Mouse (Mus musculus) CH12.LX (cell line): ENCODE measurements around the gene Lrrfip1. TPM values are rescaled to one million over a fixed set of nuclear protein-coding genes. Genes with fewer than 3 reads are reported as not detected.

Source experiments
- DNase-seq: peaks from one replicate; pipeline ENCODE4 v3.0.0-alpha.2; 2013; ENCODE audit errors: extremely low read depth
- H3K27ac ChIP-seq: 2 replicates; pipeline ENCODE4 v1.5.1; 2012; ENCODE audit warnings: low read depth, mild to moderate bottlenecking, control low read depth, moderate library complexity; ENCODE audit not compliant: insufficient read depth
- H3K27me3 ChIP-seq: replicated peaks from 2 replicates; pipeline ENCODE3; 2012; ENCODE audit warnings: inconsistent platforms
- H3K36me3 ChIP-seq, 2 experiments: replicated peaks in 1 of 2; 2 replicates each; pipeline versions ENCODE3 to v1.6.1; 2012; ENCODE audit warnings: inconsistent platforms in 1 of 2, low read length in 1 of 2, mild to moderate bottlenecking in 1 of 2, mixed read lengths in 1 of 2, moderate library complexity in 1 of 2; ENCODE audit not compliant: control insufficient read depth in 1 of 2, insufficient read depth in 1 of 2
- H3K4me1 ChIP-seq, 2 experiments: 2 replicates each; pipeline ENCODE4 v1.6.1; 2012; ENCODE audit warnings: inconsistent platforms in 1 of 2, moderate library complexity in 1 of 2; ENCODE audit not compliant: insufficient read depth in 2 of 2, control insufficient read depth in 1 of 2
- H3K4me2 ChIP-seq: 2 replicates; pipeline ENCODE4 v1.6.1; 2012; ENCODE audit warnings: low read depth, mild to moderate bottlenecking, control low read depth; ENCODE audit not compliant: poor library complexity, insufficient read depth, severe bottlenecking
- H3K4me3 ChIP-seq, 3 experiments: fragments of 150-350 bp in 1 of 3; sonication (generic) in 1 of 3; replicated peaks in 1 of 3; 2 replicates each; pipeline versions ENCODE3 to v1.5.1; 2011 to 2012; ENCODE audit warnings: low read depth in 2 of 3, low read length in 2 of 3, mild to moderate bottlenecking in 2 of 3, moderate library complexity in 2 of 3, control low read depth in 1 of 3, improper control_type of control experiment in 1 of 3, inconsistent platforms in 1 of 3, mixed read lengths in 1 of 3; ENCODE audit not compliant: poor library complexity in 1 of 3
- H3K79me2 ChIP-seq: replicated peaks from 2 replicates; pipeline ENCODE4 v1.6.1; 2012; ENCODE audit warnings: mild to moderate bottlenecking, moderate library complexity; ENCODE audit not compliant: control insufficient read depth, poor library complexity, insufficient read depth, severe bottlenecking; ENCODE audit errors: extremely low read depth
- H3K9ac ChIP-seq: 2 replicates; pipeline ENCODE4 v1.6.1; 2012; ENCODE audit warnings: low read depth, mild to moderate bottlenecking, control low read depth, moderate library complexity; ENCODE audit not compliant: insufficient read depth
- H3K9me3 ChIP-seq: replicated peaks from 2 replicates; pipeline ENCODE3; 2012; ENCODE audit warnings: low read length, inconsistent platforms, mixed read lengths
- BHLHE40 ChIP-seq: IDR thresholded peaks from 2 replicates; pipeline ENCODE4 v1.6.1; 2011; ENCODE audit warnings: mild to moderate bottlenecking, low read depth, low read length, improper control_type of control experiment
- CHD2 ChIP-seq: IDR thresholded peaks from 2 replicates; pipeline ENCODE4 v1.6.1; 2011; ENCODE audit warnings: low read length, improper control_type of control experiment
- CTCF ChIP-seq, 2 experiments: IDR thresholded peaks in 1 of 2; conservative IDR thresholded peaks in 1 of 2; 2 replicates each; pipeline ENCODE4 v1.5.1; 2011 to 2012; ENCODE audit warnings: low read depth in 2 of 2, low read length in 2 of 2, improper control_type of control experiment in 1 of 2, inconsistent platforms in 1 of 2, mild to moderate bottlenecking in 1 of 2, moderate library complexity in 1 of 2
- E2F4 ChIP-seq: IDR thresholded peaks from 2 replicates; pipeline ENCODE4 v1.6.1; 2011; ENCODE audit warnings: low read depth, low read length, improper control_type of control experiment; ENCODE audit not compliant: insufficient replicate concordance
- ELF1 ChIP-seq: IDR thresholded peaks from 2 replicates; pipeline ENCODE4 v1.6.1; 2014; ENCODE audit warnings: low read depth, mild to moderate bottlenecking, inconsistent platforms, low read length, improper control_type of control experiment
- EP300 ChIP-seq: IDR thresholded peaks from 2 replicates; pipeline ENCODE4 v1.6.1; 2011; ENCODE audit warnings: low read length, improper control_type of control experiment
- ETS1 ChIP-seq: conservative IDR thresholded peaks from 2 replicates; pipeline ENCODE4 v1.6.1; 2012; ENCODE audit warnings: low read depth, mild to moderate bottlenecking, inconsistent platforms, low read length, improper control_type of control experiment, moderate library complexity
- GABPA ChIP-seq: IDR thresholded peaks from 2 replicates; pipeline ENCODE4 v1.6.1; 2012; ENCODE audit warnings: low read depth, low read length, improper control_type of control experiment, inconsistent platforms; ENCODE audit not compliant: insufficient replicate concordance
- KAT2A ChIP-seq: IDR thresholded peaks from 2 replicates; pipeline ENCODE4 v1.6.1; 2012; ENCODE audit warnings: low read length, improper control_type of control experiment, inconsistent platforms; ENCODE audit not compliant: insufficient replicate concordance
- MAFK ChIP-seq: IDR thresholded peaks from 2 replicates; pipeline ENCODE4 v1.6.1; 2011; ENCODE audit warnings: low read length, improper control_type of control experiment; ENCODE audit not compliant: insufficient replicate concordance
- MAX ChIP-seq: IDR thresholded peaks from 2 replicates; pipeline ENCODE4 v1.6.1; 2011; ENCODE audit warnings: low read length, improper control_type of control experiment
- MAZ ChIP-seq: IDR thresholded peaks from 2 replicates; pipeline ENCODE4 v1.6.1; 2012; ENCODE audit warnings: low read depth, mild to moderate bottlenecking, inconsistent platforms, low read length, improper control_type of control experiment, moderate library complexity
- NELFE ChIP-seq: IDR thresholded peaks from 2 replicates; pipeline ENCODE4 v1.6.1; 2011; ENCODE audit warnings: low read depth, low read length, improper control_type of control experiment
- NRF1 ChIP-seq: IDR thresholded peaks from 2 replicates; pipeline ENCODE4 v1.6.1; 2014; ENCODE audit warnings: low read depth, mild to moderate bottlenecking, inconsistent platforms, low read length, improper control_type of control experiment, moderate library complexity
- RAD21 ChIP-seq: IDR thresholded peaks from 2 replicates; pipeline ENCODE4 v1.6.1; 2011; ENCODE audit warnings: low read depth, mild to moderate bottlenecking, low read length, improper control_type of control experiment, moderate library complexity
- SIN3A ChIP-seq: IDR thresholded peaks from 2 replicates; pipeline ENCODE4 v1.6.1; 2012; ENCODE audit warnings: low read length, improper control_type of control experiment, inconsistent platforms
- SMC3 ChIP-seq: IDR thresholded peaks from 2 replicates; pipeline ENCODE4 v1.6.1; 2011; ENCODE audit warnings: low read depth, low read length, improper control_type of control experiment
- TBP ChIP-seq: conservative IDR thresholded peaks from 2 replicates; pipeline ENCODE4 v1.6.1; 2011; ENCODE audit warnings: low read depth, low read length, improper control_type of control experiment
- TCF12 ChIP-seq: IDR thresholded peaks from 2 replicates; pipeline ENCODE4 v1.6.1; 2014; ENCODE audit warnings: low read depth, mild to moderate bottlenecking, inconsistent platforms, low read length, improper control_type of control experiment
- UBTF ChIP-seq: IDR thresholded peaks from 2 replicates; pipeline ENCODE4 v1.6.1; 2012; ENCODE audit warnings: low read depth, mild to moderate bottlenecking, inconsistent platforms, low read length, improper control_type of control experiment, moderate library complexity
- USF2 ChIP-seq: conservative IDR thresholded peaks from 2 replicates; pipeline ENCODE4 v1.6.1; 2011; ENCODE audit warnings: low read depth, low read length, improper control_type of control experiment
- ZC3H11A ChIP-seq: IDR thresholded peaks from 2 replicates; pipeline ENCODE4 v1.6.1; 2012; ENCODE audit warnings: low read depth, mild to moderate bottlenecking, inconsistent platforms, low read length, improper control_type of control experiment
- ZKSCAN1 ChIP-seq: IDR thresholded peaks from 2 replicates; pipeline ENCODE4 v1.6.1; 2012; ENCODE audit warnings: low read depth, inconsistent platforms, low read length, improper control_type of control experiment, borderline replicate concordance
- ZNF384 ChIP-seq: IDR thresholded peaks from 2 replicates; pipeline ENCODE4 v1.6.1; 2012; ENCODE audit warnings: low read depth, low read length, improper control_type of control experiment, inconsistent platforms
- dilution Hi-C: fragments of 300-500 bp; cut with MboI; formaldehyde crosslinking; loops from 2 replicates; pipeline ENCODE4 v1.14.3; 2020; ENCODE audit warnings: low sequenced_read_pairs; ENCODE audit not compliant: extremely low pct_unique_long_range_greater_than_20kb, extremely low pct_ligation_motif_present
- in situ Hi-C: fragments of 300-500 bp; cut with MboI; formaldehyde crosslinking; loops from 3 replicates; pipeline ENCODE4 v1.14.3; 2019; ENCODE audit warnings: low sequenced_read_pairs, low pct_ligation_motif_present, low pct_unique_long_range_greater_than_20kb, mixed read lengths
- polyA plus RNA-seq: library from polyadenylated mRNA; unstranded; fragments of >175 nt; gene quantifications from 2 replicates; pipeline ENCODE4 v1.2.1, GENCODE M21; 2012; ENCODE audit warnings: low read depth; ENCODE audit not compliant: insufficient read length
- total RNA-seq, 2 experiments: library from RNA; depleted of rRNA; stranded (reverse); fragments of 300-350 nt in 1 of 2; fragments of >200 nt in 1 of 2; gene quantifications; 2 replicates each; pipeline ENCODE4 v1.2.3; 2012 to 2014

Lrrfip1 gene
- total and polyA plus RNA-seq, 3 experiments = 17.2 to 30.5 (median 19.1) TPM

DNA sequence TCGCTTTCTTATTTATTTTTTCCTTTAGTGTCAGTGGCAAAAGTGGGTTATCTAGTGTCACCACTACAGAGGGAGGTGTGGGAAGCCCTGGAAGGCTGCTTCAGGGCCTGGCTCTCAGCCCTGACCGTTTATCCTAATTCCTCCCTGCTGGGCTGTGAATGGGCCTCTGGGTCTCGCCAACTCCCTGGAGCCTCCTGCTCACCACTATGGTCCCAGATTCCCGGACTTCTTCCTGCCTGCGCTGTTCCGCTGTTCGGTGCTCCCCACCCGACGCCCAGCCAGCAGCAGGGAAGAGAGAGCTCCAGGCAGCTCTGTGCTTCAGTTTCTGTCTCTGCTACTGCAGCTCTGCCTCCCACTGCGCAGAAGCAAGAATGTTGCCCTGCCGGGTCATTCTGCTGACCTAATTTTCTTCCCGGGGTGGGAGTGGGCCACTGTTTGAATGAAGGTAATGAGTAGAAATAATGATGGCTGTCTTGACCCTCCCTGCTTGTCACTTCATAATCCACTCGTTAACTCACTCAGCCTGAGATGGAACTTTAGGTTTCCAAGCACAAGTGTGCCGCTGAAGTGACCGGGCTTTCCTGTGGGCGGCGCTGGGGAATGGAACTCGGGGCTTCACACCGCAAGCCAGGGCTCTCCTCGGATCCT is 18.7 kb downstream of the Lrrfip1 start:
- Histone ChIP-seq H3K4me3 (no peak overlapping the region), H3K9me3 (no peaks in the 10 kb centered on the region), H3K9ac (no peak overlapping the region), H3K36me3 (no peaks in the 10 kb centered on the region), H3K79me2 (no peaks in the 10 kb centered on the region), H3K27me3 (peaks cover 43% of the 10 kb centered on the region), H3K4me2 (no peak overlapping the region), H3K27ac (no peak overlapping the region), H3K4me1 (no peaks in the 10 kb centered on the region)
- TF ChIP-seq ZNF384 (no peak), UBTF (no peak), NELFE (no peak), KAT2A (no peak), SMC3 (no peak), TCF12 (no peak), CTCF (conservative IDR thresholded peaks at IDR 0.05 in 1 of 2, IDR thresholded peaks at IDR 0.05 in 1 of 2; ENCODE audit: low read depth in 2 of 2, low read length in 2 of 2) (no peak), CHD2 (no peak), GABPA (no peak), SIN3A (no peak), ZKSCAN1 (no peak), EP300 (no peak), ZC3H11A (no peak), RAD21 (no peak), TBP (no peak), USF2 (no peak), MAFK (no peak)
- dilution Hi-C loops = no loop called here
- in situ Hi-C loops = no loop called here
- DNase-seq = no peak

DNA sequence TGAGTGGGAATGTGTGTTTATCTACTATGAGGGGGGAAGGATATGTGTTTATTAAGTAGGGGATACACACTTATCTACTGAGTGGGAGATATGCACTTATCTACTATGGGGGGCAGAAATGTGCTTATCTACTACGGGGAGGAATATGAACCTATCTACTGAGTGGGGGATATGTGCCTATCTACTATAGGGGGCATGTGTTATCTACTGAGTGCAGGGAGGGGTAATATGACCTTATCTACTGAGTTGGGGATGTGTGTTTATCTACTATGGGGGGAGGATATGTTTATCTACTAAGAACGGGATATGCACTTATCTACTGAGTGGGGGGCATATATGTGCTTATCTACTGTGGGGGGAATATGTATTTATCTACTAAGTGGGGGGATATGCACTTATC is 20.8 kb downstream of the Lrrfip1 start:
- no peak for TF ChIP-seq RAD21
- no peak for TF ChIP-seq SIN3A
- TF ChIP-seq MAX = no peak
- no peak for TF ChIP-seq NRF1
- no peak for TF ChIP-seq CHD2
- TF ChIP-seq ELF1 = no peak
- no peak for TF ChIP-seq E2F4
- no peak for TF ChIP-seq NELFE
- no peak for TF ChIP-seq BHLHE40
- TF ChIP-seq MAZ = no peak
- no peak for TF ChIP-seq MAFK
- TF ChIP-seq ZC3H11A = no peak
- no peak for TF ChIP-seq TBP
- no peak for TF ChIP-seq SMC3
- no peak for TF ChIP-seq ETS1
- Histone ChIP-seq H3K4me1 (peaks cover 2 to 5% of the 10 kb centered on the region in 2 experiments; a peak in 1 of 4 replicates), H3K4me2 (no peak overlapping the region), H3K9me3 (no peaks in the 10 kb centered on the region), H3K9ac (no peak overlapping the region), H3K79me2 (no peaks in the 10 kb centered on the region), H3K27ac (no peak overlapping the region), H3K4me3 (no peak overlapping the region), H3K27me3 (peaks cover 22% of the 10 kb centered on the region), H3K36me3 (no peaks in the 10 kb centered on the region)
- in situ Hi-C loops = no loop called here
- dilution Hi-C loops = no loop called here
- DNase-seq = no peak
